Comparison of ENCODE assay signal across 10 mouse cellular contexts in the genomic region with DNA sequence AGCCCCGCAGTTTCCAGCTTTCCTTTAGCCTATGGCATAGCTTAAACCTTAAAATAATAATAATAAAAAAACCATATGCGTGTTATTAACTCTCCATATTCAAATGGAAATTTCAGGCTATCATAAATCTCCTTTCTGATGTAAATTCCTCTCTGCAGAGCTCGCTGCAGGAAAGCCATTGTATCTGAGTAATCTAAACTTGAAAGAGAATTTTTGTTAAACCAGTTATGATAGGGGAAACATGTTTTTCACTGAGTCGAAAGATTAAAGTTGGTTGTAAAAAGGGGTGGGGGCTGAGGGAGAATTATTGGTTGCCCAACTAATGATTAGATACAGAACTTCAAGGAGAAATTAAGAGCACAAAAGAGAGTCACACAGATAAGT.
DNase-seq lines count a peak whose midpoint lies in the region; ATAC-seq lines count a peak whose summit lies in the region.
"Had no signal": no experiment of that assay in that cellular context is flagged by ENCODE, and none has a peak within 500 bp of the region (broad histone marks: within the 10 kb centered on the region; RNA-seq: fewer than 3 reads in every experiment).

No protein-coding gene starts in this region.

- no peak for DNase-seq in lung, adult 18-20 months
- no peak for DNase-seq in hindbrain, embryonic 10.5 days (ENCODE audit: low spot score)
- no peak for DNase-seq in cerebellum, adult 9-11 months
- no peak for DNase-seq in frontal cortex, postnatal 14 days (ENCODE audit: low spot score in 2 of 2)

- peaks cover 31% of the 10 kb centered on the region for H3K4me1 ChIP-seq in lung, embryonic 15.5 days
- H3K4me1 ChIP-seq in hindbrain, embryonic 10.5 days (replicated peaks), result peaks cover 66% of the 10 kb centered on the region
- peaks cover 34% of the 10 kb centered on the region for H3K4me1 ChIP-seq in liver, embryonic 12.5 days
- H3K4me1 ChIP-seq in stomach, embryonic 14.5 days (ENCODE audit: control insufficient read depth, insufficient read depth, low read length), result peaks cover 17% of the 10 kb centered on the region; the same call in 1 of the 2 replicates

- no peaks in the 10 kb centered on the region for H3K36me3 ChIP-seq in lung, embryonic 15.5 days
- no peaks in the 10 kb centered on the region for H3K36me3 ChIP-seq in hindbrain, embryonic 10.5 days
- H3K36me3 ChIP-seq in liver, embryonic 12.5 days, result no peaks in the 10 kb centered on the region
- H3K36me3 ChIP-seq in stomach, embryonic 14.5 days (ENCODE audit: control insufficient read depth, insufficient read depth, low read length), result no peaks in the 10 kb centered on the region

- H3K9me3 ChIP-seq in lung, embryonic 15.5 days, result no peaks in the 10 kb centered on the region
- no peaks in the 10 kb centered on the region for H3K9me3 ChIP-seq in hindbrain, embryonic 10.5 days
- no peaks in the 10 kb centered on the region for H3K9me3 ChIP-seq in liver, embryonic 12.5 days (replicated peaks)
- H3K9me3 ChIP-seq in stomach, embryonic 14.5 days (ENCODE audit: control insufficient read depth, low read depth, low read length), result no peaks in the 10 kb centered on the region
- H3K9me3 ChIP-seq: megakaryocyte, embryonic 14.5 days had no signal

- WGBS in lung, embryonic 15.5 days, result 10% methylated on average over 4 of the region's 4 CpGs
- WGBS in hindbrain, embryonic 10.5 days, result 15% methylated on average over 4 of the region's 4 CpGs
- 26% methylated on average over 4 of the region's 4 CpGs for WGBS in liver, embryonic 12.5 days (ENCODE audit: insufficient replicate concordance)
- 6% methylated on average over 4 of the region's 4 CpGs for WGBS in stomach, embryonic 14.5 days

- peak overlapping the region; percentile 63 for H3K27ac ChIP-seq in lung, embryonic 15.5 days
- peak overlapping the region; percentile 92 for H3K27ac ChIP-seq in hindbrain, embryonic 10.5 days
- H3K27ac ChIP-seq in liver, embryonic 12.5 days, result no peak overlapping the region
- H3K27ac ChIP-seq in stomach, embryonic 14.5 days (ENCODE audit: low read length), result no peak overlapping the region

- no peak overlapping the region for H3K4me3 ChIP-seq in lung, embryonic 15.5 days
- H3K4me3 ChIP-seq in hindbrain, embryonic 10.5 days, result peak overlapping the region; percentile 43
- H3K4me3 ChIP-seq in liver, embryonic 12.5 days, result no peak overlapping the region
- H3K4me3 ChIP-seq in stomach, embryonic 14.5 days (ENCODE audit: low read depth, low read length), result 0 out of 2 replicates have a peak overlapping the region, but pooled peaks have one; percentile 12
- H3K4me3 ChIP-seq: megakaryocyte, embryonic 14.5 days had no signal

- H3K4me2 ChIP-seq in lung, embryonic 15.5 days, result peak overlapping the region; percentile 37
- peak overlapping the region; percentile 40 for H3K4me2 ChIP-seq in liver, embryonic 12.5 days
- peak overlapping the region; percentile 40 for H3K4me2 ChIP-seq in stomach, embryonic 14.5 days (replicated peaks; ENCODE audit: low read depth, low read length)

- H3K27me3 ChIP-seq in lung, embryonic 15.5 days, result no peaks in the 10 kb centered on the region
- H3K27me3 ChIP-seq in hindbrain, embryonic 10.5 days (ENCODE audit: insufficient read depth, poor library complexity, severe bottlenecking), result 0 out of 2 replicates have a peak, but pooled peaks cover 5% of the 10 kb centered on the region
- no peaks in the 10 kb centered on the region for H3K27me3 ChIP-seq in liver, embryonic 12.5 days (replicated peaks)
- H3K27me3 ChIP-seq in stomach, embryonic 14.5 days (ENCODE audit: control insufficient read depth, insufficient read depth, low read length), result no peaks in the 10 kb centered on the region
- H3K27me3 ChIP-seq: megakaryocyte, embryonic 14.5 days had no signal

- ATAC-seq in lung, embryonic 15.5 days (ENCODE audit: borderline replicate concordance, extremely low read depth, low FRiP score, low TSS enrichment), result no peak
- ATAC-seq in liver, embryonic 12.5 days, result no peak
- ATAC-seq in stomach, embryonic 14.5 days (ENCODE audit: insufficient number of reproducible peaks, insufficient read depth, low FRiP score, low read depth), result no peak
- ATAC-seq in megakaryocyte, adult 5-6 weeks (ENCODE audit: poor library complexity, severe bottlenecking), result no peak
- ATAC-seq: inflammation-experienced regulatory T-cells, adult 6 months had no signal

- H3K9ac ChIP-seq in lung, embryonic 15.5 days, result no peak overlapping the region
- H3K9ac ChIP-seq in liver, embryonic 12.5 days, result no peak overlapping the region
- H3K9ac ChIP-seq in stomach, embryonic 14.5 days (replicated peaks; ENCODE audit: low read depth, low read length), result no peak overlapping the region

Comparison
In these comparisons a context has a peak if more than half of its experiments do, and no peak if none do; other contexts are left out.
1. H3K27ac ChIP-seq: peak in lung, embryonic 15.5 days (single experiment) and hindbrain, embryonic 10.5 days (single experiment); none in liver, embryonic 12.5 days (single experiment) and stomach, embryonic 14.5 days (single experiment).
2. H3K4me3 ChIP-seq: peak in hindbrain, embryonic 10.5 days (single experiment) and stomach, embryonic 14.5 days (single experiment); none in lung, embryonic 15.5 days (single experiment) and liver, embryonic 12.5 days (single experiment).
3. Peak in every context shown above with its lines, with median percentiles within 50 percentile points of each other: H3K4me2 ChIP-seq.